Mouse (Mus musculus) kidney, postnatal 4 days (tissue): ENCODE measurements at regions not wholly inside any gene's neighbourhood (a gene's known extent, or its start where the extent isn't known, plus 50 kb on each side); places are given as distances from the start of the nearest gene placed in this dataset.

Experiments used
- DNase-seq, 2 experiments: peaks; one replicate each; pipeline ENCODE4 v3.0.0; 2021; ENCODE audit warnings: mixed read lengths in 2 of 2

GRCm38 (mm10) chr7:54458386-54458785 is 376.9 kb upstream of the Luzp2 start:
- peak; percentile 47 to 51 for DNase-seq

- peak; percentile 5 to 24 for DNase-seq
Measured at GRCm38 (mm10) chr7:54491254-54491653, 344.0 kb upstream of the Luzp2 start.

GRCm38 (mm10) chr7:54505235-54505634 is 330.1 kb upstream of the Luzp2 start:
- no peak for DNase-seq

GRCm38 (mm10) chr7:54507006-54507405 is 328.3 kb upstream of the Luzp2 start:
- DNase-seq: no peak

- DNase-seq: no peak
Measured at GRCm38 (mm10) chr7:54535693-54536092, 299.6 kb upstream of the Luzp2 start.

- no peak for DNase-seq
Measured at GRCm38 (mm10) chr7:54557436-54557835, 277.9 kb upstream of the Luzp2 start.

- no peak for DNase-seq
Measured at GRCm38 (mm10) chr7:54565569-54566179, 269.6 kb upstream of the Luzp2 start.

- no peak for DNase-seq
Measured at GRCm38 (mm10) chr7:54599776-54600175, 235.5 kb upstream of the Luzp2 start.

GRCm38 (mm10) chr7:54622436-54622835 is 212.9 kb upstream of the Luzp2 start:
- no peak for DNase-seq

- DNase-seq: no peak
Measured at GRCm38 (mm10) chr7:54633930-54634329, 201.4 kb upstream of the Luzp2 start.

- DNase-seq: no peak
Measured at GRCm38 (mm10) chr7:54634348-54635035, 200.8 kb upstream of the Luzp2 start.

- no peak for DNase-seq
Measured at GRCm38 (mm10) chr7:54645314-54645713, 190.0 kb upstream of the Luzp2 start.

- no peak for DNase-seq
Measured at GRCm38 (mm10) chr7:54649025-54649424, 186.3 kb upstream of the Luzp2 start.
